Mouse (Mus musculus) lung, embryonic 15.5 days (tissue): ENCODE results near the gene Crtc1. TPM values are rescaled to one million over a fixed set of nuclear protein-coding genes. Genes with fewer than 3 reads are reported as not detected.

Experiments used
- ATAC-seq: fragments of 200-750 bp; cut with Nextera tagmentation; 2 replicates; pipeline ENCODE4 v1.8.0; 2017; ENCODE audit warnings: moderate number of reproducible peaks, borderline replicate concordance; ENCODE audit not compliant: low FRiP score, low TSS enrichment; ENCODE audit errors: extremely low read depth
- H3K27ac ChIP-seq: fragments of 300-500 bp; sonication (generic); 2 replicates; pipeline ENCODE4 v1.5.1; 2015; ENCODE audit warnings: moderate library complexity, mild to moderate bottlenecking, inconsistent platforms
- H3K27me3 ChIP-seq: fragments of 300-500 bp; sonication (generic); 2 replicates; pipeline ENCODE4 v1.6.1; 2015; ENCODE audit warnings: inconsistent platforms
- H3K36me3 ChIP-seq: fragments of 300-500 bp; sonication (generic); 2 replicates; pipeline ENCODE4 v1.6.1; 2015; ENCODE audit warnings: inconsistent platforms
- H3K4me1 ChIP-seq: fragments of 300-500 bp; sonication (generic); 2 replicates; pipeline ENCODE4 v1.6.1; 2015; ENCODE audit warnings: inconsistent platforms
- H3K4me2 ChIP-seq: fragments of 300-500 bp; sonication (generic); 2 replicates; pipeline ENCODE4 v1.6.1; 2015; ENCODE audit warnings: inconsistent platforms, mild to moderate bottlenecking, moderate library complexity
- H3K4me3 ChIP-seq: fragments of 300-500 bp; sonication (generic); 2 replicates; pipeline ENCODE4 v1.5.1; 2015; ENCODE audit warnings: mild to moderate bottlenecking, inconsistent platforms
- H3K9ac ChIP-seq: fragments of 300-500 bp; sonication (generic); 2 replicates; pipeline ENCODE4 v1.6.1; 2015; ENCODE audit warnings: inconsistent platforms
- H3K9me3 ChIP-seq: fragments of 300-500 bp; sonication (generic); 2 replicates; pipeline ENCODE4 v1.6.1; 2016; ENCODE audit warnings: inconsistent platforms
- WGBS: fragments of 180-500 bp; shearing (Covaris S2); methylation state at CpG from one replicate; pipeline ENCODE4 v1.1.7; 2015; 5-methylcytosine and 5-hydroxymethylcytosine counted together
- polyA plus RNA-seq: library from polyadenylated mRNA; unstranded; fragments of >200 nt; fragmentation: Nextera tagmentation; extraction: Ambion mirVana; gene quantifications from 2 replicates; pipeline ENCODE4 v1.2.1, GENCODE M21; 2015

The Crtc1 gene
- polyA plus RNA-seq, 1 experiment from 2014 or later, result 17.6 TPM

- H3K9ac ChIP-seq, result no peak overlapping the region
- H3K4me1 ChIP-seq, result peaks cover 42% of the 10 kb centered on the region
- no peak overlapping the region for H3K4me2 ChIP-seq
- no peaks in the 10 kb centered on the region for H3K27me3 ChIP-seq
- H3K36me3 ChIP-seq, result peaks cover 6% of the 10 kb centered on the region; the same call in 1 of the 2 replicates
- H3K4me3 ChIP-seq, result no peak overlapping the region
- H3K9me3 ChIP-seq, result no peaks in the 10 kb centered on the region
- ATAC-seq, result no peak
- 53% methylated on average over 2 of the region's 2 CpGs for WGBS
- H3K27ac ChIP-seq, result no peak overlapping the region
Measured at GRCm38 (mm10) chr8:70469938-70470337, 30.6 kb upstream of the Crtc1 start.

GRCm38 (mm10) chr8:70469295-70469916 lies 30.0 kb upstream of the Crtc1 start:
- WGBS, result 46% methylated on average over 10 of the region's 10 CpGs

GRCm38 (mm10) chr8:70468733-70469132 lies 29.4 kb upstream of the Crtc1 start:
- no peaks in the 10 kb centered on the region for H3K9me3 ChIP-seq
- H3K36me3 ChIP-seq, result peaks cover 6% of the 10 kb centered on the region; the same call in 1 of the 2 replicates
- H3K4me2 ChIP-seq, result no peak overlapping the region
- H3K4me3 ChIP-seq, result no peak overlapping the region
- ATAC-seq, result peak; percentile 47
- peaks cover 42% of the 10 kb centered on the region for H3K4me1 ChIP-seq
- H3K27me3 ChIP-seq, result no peaks in the 10 kb centered on the region
- 62% methylated on average over 4 of the region's 4 CpGs for WGBS
- peak overlapping the region; percentile 43; the same call in 1 of the 2 replicates for H3K27ac ChIP-seq
- H3K9ac ChIP-seq, result no peak overlapping the region

More at GRCm38 (mm10) chr8:70469295-70469916, 30.0 kb upstream of the Crtc1 start:
- Histone ChIP-seq H3K36me3 (peaks cover 6% of the 10 kb centered on the region; the same call in 1 of the 2 replicates), H3K27ac (peak overlapping the region; percentile 43; the same call in 1 of the 2 replicates), H3K9me3 (no peaks in the 10 kb centered on the region), H3K4me2 (no peak overlapping the region), H3K27me3 (no peaks in the 10 kb centered on the region), H3K9ac (no peak overlapping the region), H3K4me1 (peaks cover 42% of the 10 kb centered on the region), H3K4me3 (no peak overlapping the region)
- ATAC-seq, result peak; percentile 51

- WGBS, result 43% methylated on average over 1 of the region's 1 CpGs
- no peak overlapping the region for H3K9ac ChIP-seq
- H3K27me3 ChIP-seq, result no peaks in the 10 kb centered on the region
- no peak for ATAC-seq
- H3K4me1 ChIP-seq, result peaks cover 42% of the 10 kb centered on the region
- no peak overlapping the region for H3K4me2 ChIP-seq
- no peak overlapping the region for H3K27ac ChIP-seq
- no peaks in the 10 kb centered on the region for H3K9me3 ChIP-seq
- H3K4me3 ChIP-seq, result no peak overlapping the region
- peaks cover 6% of the 10 kb centered on the region; the same call in 1 of the 2 replicates for H3K36me3 ChIP-seq
Measured at GRCm38 (mm10) chr8:70467907-70468306, 28.5 kb upstream of the Crtc1 start.

GRCm38 (mm10) chr8:70467229-70467725 lies 27.9 kb upstream of the Crtc1 start:
- H3K27ac ChIP-seq, result no peak overlapping the region
- ATAC-seq, result no peak
- H3K27me3 ChIP-seq, result no peaks in the 10 kb centered on the region
- no peak overlapping the region for H3K9ac ChIP-seq
- WGBS, result 73% methylated on average over 5 of the region's 5 CpGs
- peaks cover 42% of the 10 kb centered on the region for H3K4me1 ChIP-seq
- H3K36me3 ChIP-seq, result peaks cover 6% of the 10 kb centered on the region; the same call in 1 of the 2 replicates
- no peak overlapping the region for H3K4me2 ChIP-seq
- no peaks in the 10 kb centered on the region for H3K9me3 ChIP-seq
- no peak overlapping the region for H3K4me3 ChIP-seq

GRCm38 (mm10) chr8:70466771-70467170 lies 27.4 kb upstream of the Crtc1 start:
- no peaks in the 10 kb centered on the region for H3K9me3 ChIP-seq
- no peak overlapping the region for H3K4me2 ChIP-seq
- H3K4me1 ChIP-seq, result peaks cover 42% of the 10 kb centered on the region
- H3K4me3 ChIP-seq, result no peak overlapping the region
- H3K27ac ChIP-seq, result no peak overlapping the region
- ATAC-seq, result no peak
- H3K9ac ChIP-seq, result no peak overlapping the region
- 40% methylated on average over 11 of the region's 11 CpGs for WGBS
- H3K27me3 ChIP-seq, result no peaks in the 10 kb centered on the region
- H3K36me3 ChIP-seq, result peaks cover 6% of the 10 kb centered on the region; the same call in 1 of the 2 replicates

GRCm38 (mm10) chr8:70466305-70466704 lies 26.9 kb upstream of the Crtc1 start:
- 77% methylated on average over 4 of the region's 4 CpGs for WGBS
- Histone ChIP-seq H3K4me3 (no peak overlapping the region), H3K4me1 (peaks cover 42% of the 10 kb centered on the region), H3K9me3 (no peaks in the 10 kb centered on the region), H3K27ac (no peak overlapping the region), H3K27me3 (no peaks in the 10 kb centered on the region), H3K9ac (no peak overlapping the region), H3K4me2 (no peak overlapping the region), H3K36me3 (peaks cover 6% of the 10 kb centered on the region; the same call in 1 of the 2 replicates)
- ATAC-seq, result no peak

GRCm38 (mm10) chr8:70465701-70466100 lies 26.3 kb upstream of the Crtc1 start:
- H3K4me1 ChIP-seq, result peaks cover 42% of the 10 kb centered on the region
- ATAC-seq, result no peak

GRCm38 (mm10) chr8:70464162-70464561 lies 24.8 kb upstream of the Crtc1 start:
- WGBS, result 89% methylated on average over 6 of the region's 6 CpGs

More at GRCm38 (mm10) chr8:70465701-70466100, 26.3 kb upstream of the Crtc1 start:
- Histone ChIP-seq H3K27ac (no peak overlapping the region), H3K9me3 (no peaks in the 10 kb centered on the region), H3K4me3 (no peak overlapping the region), H3K9ac (no peak overlapping the region), H3K4me2 (no peak overlapping the region), H3K27me3 (no peaks in the 10 kb centered on the region), H3K36me3 (peaks cover 6% of the 10 kb centered on the region; the same call in 1 of the 2 replicates)
- WGBS, result 93% methylated on average over 4 of the region's 4 CpGs

GRCm38 (mm10) chr8:70463306-70463705 lies 23.9 kb upstream of the Crtc1 start:
- Histone ChIP-seq H3K36me3 (peaks cover 12% of the 10 kb centered on the region; the same call in 1 of the 2 replicates), H3K4me1 (peaks cover 21% of the 10 kb centered on the region)
- WGBS, result 73% methylated on average over 4 of the region's 4 CpGs

More at GRCm38 (mm10) chr8:70464162-70464561, 24.8 kb upstream of the Crtc1 start:
- H3K4me2 ChIP-seq, result no peak overlapping the region
- ATAC-seq, result no peak
- no peaks in the 10 kb centered on the region for H3K27me3 ChIP-seq
- H3K9me3 ChIP-seq, result no peaks in the 10 kb centered on the region
- H3K36me3 ChIP-seq, result peaks cover 12% of the 10 kb centered on the region; the same call in 1 of the 2 replicates
- H3K27ac ChIP-seq, result no peak overlapping the region
- H3K4me1 ChIP-seq, result peaks cover 30% of the 10 kb centered on the region
- no peak overlapping the region for H3K9ac ChIP-seq
- H3K4me3 ChIP-seq, result no peak overlapping the region

GRCm38 (mm10) chr8:70462516-70462813 lies 23.1 kb upstream of the Crtc1 start:
- Histone ChIP-seq H3K9me3 (no peaks in the 10 kb centered on the region), H3K4me3 (no peak overlapping the region), H3K27me3 (no peaks in the 10 kb centered on the region), H3K4me1 (peaks cover 13% of the 10 kb centered on the region), H3K4me2 (no peak overlapping the region), H3K36me3 (peaks cover 12% of the 10 kb centered on the region; the same call in 1 of the 2 replicates), H3K9ac (0 out of 2 replicates have a peak overlapping the region, but pooled peaks have one; percentile 16), H3K27ac (no peak overlapping the region)
- 91% methylated on average over 8 of the region's 8 CpGs for WGBS
- no peak for ATAC-seq

More at GRCm38 (mm10) chr8:70463306-70463705, 23.9 kb upstream of the Crtc1 start:
- Histone ChIP-seq H3K27ac (no peak overlapping the region), H3K4me2 (no peak overlapping the region), H3K27me3 (no peaks in the 10 kb centered on the region), H3K4me3 (no peak overlapping the region), H3K9ac (no peak overlapping the region), H3K9me3 (no peaks in the 10 kb centered on the region)
- no peak for ATAC-seq

GRCm38 (mm10) chr8:70461765-70462515 lies 22.6 kb upstream of the Crtc1 start:
- H3K9me3 ChIP-seq, result no peaks in the 10 kb centered on the region
- H3K4me1 ChIP-seq, result peaks cover 8% of the 10 kb centered on the region
- no peak overlapping the region for H3K4me3 ChIP-seq
- no peak overlapping the region for H3K27ac ChIP-seq
- H3K36me3 ChIP-seq, result peaks cover 12% of the 10 kb centered on the region; the same call in 1 of the 2 replicates
- no peak for ATAC-seq
- WGBS, result 85% methylated on average over 16 of the region's 16 CpGs
- H3K27me3 ChIP-seq, result no peaks in the 10 kb centered on the region
- no peak overlapping the region for H3K4me2 ChIP-seq
- no peak overlapping the region for H3K9ac ChIP-seq
